Mouse (Mus musculus): ENCODE data around the gene Rad51b. TPM values are rescaled to one million over a fixed set of nuclear protein-coding genes. Genes with fewer than 3 reads are reported as not detected.
A peak's percentile ranks its signal among the peaks of the same experiment; 100 is the strongest.

The Rad51b gene
- polyA plus RNA-seq, 1 experiment from 2014 or later: 3.9 TPM

- 37% methylated on average over 7 of the region's 7 CpGs for WGBS
- H3K9ac ChIP-seq (ENCODE audit: low read depth, low read length): no peak overlapping the region
- H3K4me1 ChIP-seq (replicated peaks; ENCODE audit: insufficient read depth, low read length): peaks cover 3% of the 10 kb centered on the region; the same call in 1 of the 2 replicates
Measured at GRCm38 (mm10) chr12:79825922-79826321, 528.8 kb downstream of the Rad51b start.

DNA sequence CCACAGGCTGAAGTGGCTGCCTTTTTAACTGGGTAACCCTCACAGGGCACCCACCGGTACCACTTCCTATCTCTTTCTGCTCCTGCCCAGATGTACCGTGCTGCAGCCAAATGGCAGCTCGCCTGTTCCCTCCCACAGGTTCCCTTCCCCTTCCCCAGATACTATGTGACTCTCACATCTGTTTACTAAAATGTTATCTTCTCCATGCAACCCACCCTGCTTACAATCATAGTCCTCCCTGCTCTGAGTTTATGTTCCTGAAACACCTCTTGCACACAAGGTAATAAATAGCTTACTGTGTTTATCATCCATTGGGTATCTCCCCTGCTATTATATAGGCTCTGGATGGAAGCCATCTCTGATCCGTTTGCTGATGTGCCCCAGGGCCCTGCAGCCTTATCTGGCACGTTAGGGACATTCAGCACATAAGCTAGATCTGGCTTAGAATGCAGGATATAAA is 530.2 kb downstream of the Rad51b start:
- Histone ChIP-seq H3K9me3 (replicated peaks; ENCODE audit: low read length) (no peaks in the 10 kb centered on the region), H3K9ac (ENCODE audit: low read depth, low read length) (no peak overlapping the region), H3K27ac (no peak overlapping the region), H3K4me2 (ENCODE audit: low read length) (no peak overlapping the region), H3K4me3 (replicated peaks; ENCODE audit: low read depth, low read length) (no peak overlapping the region), H3K36me3 (ENCODE audit: insufficient read depth, low read length) (no peaks in the 10 kb centered on the region), H3K27me3 (ENCODE audit: insufficient read depth, low read length) (no peaks in the 10 kb centered on the region), H3K4me1 (replicated peaks; ENCODE audit: insufficient read depth, low read length) (peaks cover 3% of the 10 kb centered on the region; the same call in 1 of the 2 replicates)
- 51% methylated on average over 5 of the region's 5 CpGs for WGBS
- TF ChIP-seq CTCF (IDR thresholded peaks at IDR 0.05; ENCODE audit: low read depth): no peak
- no peak for ATAC-seq (replicated peaks; ENCODE audit: low FRiP score, low read depth)
- no peak for DNase-seq (ENCODE audit: low spot score)

More at GRCm38 (mm10) chr12:79825922-79826321, 528.8 kb downstream of the Rad51b start:
- no peak for TF ChIP-seq CTCF (IDR thresholded peaks at IDR 0.05; ENCODE audit: low read depth)
- no peak overlapping the region for H3K4me2 ChIP-seq (ENCODE audit: low read length)
- H3K9me3 ChIP-seq (replicated peaks; ENCODE audit: low read length): no peaks in the 10 kb centered on the region
- no peaks in the 10 kb centered on the region for H3K27me3 ChIP-seq (ENCODE audit: insufficient read depth, low read length)
- ATAC-seq (replicated peaks; ENCODE audit: low FRiP score, low read depth) (no peak), DNase-seq (ENCODE audit: low spot score) (peak; percentile 55)
- H3K27ac ChIP-seq: no peak overlapping the region
- H3K4me3 ChIP-seq (replicated peaks; ENCODE audit: low read depth, low read length): no peak overlapping the region
- no peaks in the 10 kb centered on the region for H3K36me3 ChIP-seq (ENCODE audit: insufficient read depth, low read length)

DNA sequence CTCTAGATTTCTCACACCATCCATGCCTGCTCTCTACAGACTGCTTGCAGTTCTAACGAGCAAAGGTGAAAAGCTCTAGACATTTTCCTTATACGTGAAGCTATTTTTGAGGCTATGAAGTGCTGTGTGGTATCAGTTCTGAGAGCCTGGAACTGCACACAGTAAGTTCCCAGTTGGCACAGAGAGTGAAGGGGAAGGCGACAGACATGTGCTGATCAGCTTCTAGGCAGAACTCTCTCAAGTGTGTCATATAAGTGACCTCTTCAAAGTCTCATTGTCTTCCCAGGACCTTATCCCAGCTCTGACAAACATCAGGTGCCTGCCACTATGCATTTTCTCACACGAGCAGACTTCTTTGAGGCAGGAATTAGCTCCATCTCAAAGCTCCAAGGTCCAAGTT is 530.7 kb downstream of the Rad51b start:
- Histone ChIP-seq H3K9me3 (replicated peaks; ENCODE audit: low read length) (no peaks in the 10 kb centered on the region), H3K4me2 (ENCODE audit: low read length) (no peak overlapping the region), H3K27ac (no peak overlapping the region), H3K9ac (ENCODE audit: low read depth, low read length) (no peak overlapping the region), H3K4me3 (replicated peaks; ENCODE audit: low read depth, low read length) (no peak overlapping the region), H3K36me3 (ENCODE audit: insufficient read depth, low read length) (no peaks in the 10 kb centered on the region), H3K27me3 (ENCODE audit: insufficient read depth, low read length) (no peaks in the 10 kb centered on the region), H3K4me1 (replicated peaks; ENCODE audit: insufficient read depth, low read length) (0 out of 2 replicates have a peak, but pooled peaks cover 3% of the 10 kb centered on the region)
- DNase-seq (ENCODE audit: low spot score) (no peak), ATAC-seq (replicated peaks; ENCODE audit: low FRiP score, low read depth) (no peak)
- 61% methylated on average over 4 of the region's 4 CpGs for WGBS
- no peak for TF ChIP-seq CTCF (IDR thresholded peaks at IDR 0.05; ENCODE audit: low read depth)

DNA sequence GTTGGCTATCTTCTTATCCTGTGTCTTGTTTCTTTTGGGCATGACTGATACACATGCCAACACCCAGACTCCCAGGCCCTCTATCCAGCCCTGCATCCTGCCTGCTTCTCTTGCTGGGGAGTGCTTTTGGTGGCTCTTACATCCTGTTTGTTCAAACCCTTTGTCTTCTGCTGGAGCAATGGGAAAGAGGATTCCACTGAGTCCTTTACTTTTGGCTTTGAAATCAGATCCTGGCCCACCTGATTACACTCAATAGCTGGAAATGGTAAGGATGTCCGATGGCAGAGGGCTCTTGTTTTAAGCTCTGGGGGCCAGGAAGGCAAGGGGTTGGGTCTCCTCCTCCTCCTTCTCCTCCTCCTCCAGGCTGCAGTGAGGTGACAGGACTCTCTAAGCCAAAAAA is 533.6 kb downstream of the Rad51b start:
- DNase-seq (ENCODE audit: low spot score) (no peak), ATAC-seq (replicated peaks; ENCODE audit: low FRiP score, low read depth) (no peak)
- no peak overlapping the region for H3K9ac ChIP-seq (ENCODE audit: low read depth, low read length)
- no peaks in the 10 kb centered on the region for H3K36me3 ChIP-seq (ENCODE audit: insufficient read depth, low read length)
- no peaks in the 10 kb centered on the region for H3K9me3 ChIP-seq (replicated peaks; ENCODE audit: low read length)
- H3K4me1 ChIP-seq (replicated peaks; ENCODE audit: insufficient read depth, low read length): 0 out of 2 replicates have a peak, but pooled peaks cover 3% of the 10 kb centered on the region
- H3K27me3 ChIP-seq (ENCODE audit: insufficient read depth, low read length): no peaks in the 10 kb centered on the region
- TF ChIP-seq CTCF (IDR thresholded peaks at IDR 0.05; ENCODE audit: low read depth): no peak
- no peak overlapping the region for H3K27ac ChIP-seq
- WGBS: 7% methylated on average over 1 of the region's 1 CpGs
- H3K4me2 ChIP-seq (ENCODE audit: low read length): no peak overlapping the region
- H3K4me3 ChIP-seq (replicated peaks; ENCODE audit: low read depth, low read length): no peak overlapping the region

DNA sequence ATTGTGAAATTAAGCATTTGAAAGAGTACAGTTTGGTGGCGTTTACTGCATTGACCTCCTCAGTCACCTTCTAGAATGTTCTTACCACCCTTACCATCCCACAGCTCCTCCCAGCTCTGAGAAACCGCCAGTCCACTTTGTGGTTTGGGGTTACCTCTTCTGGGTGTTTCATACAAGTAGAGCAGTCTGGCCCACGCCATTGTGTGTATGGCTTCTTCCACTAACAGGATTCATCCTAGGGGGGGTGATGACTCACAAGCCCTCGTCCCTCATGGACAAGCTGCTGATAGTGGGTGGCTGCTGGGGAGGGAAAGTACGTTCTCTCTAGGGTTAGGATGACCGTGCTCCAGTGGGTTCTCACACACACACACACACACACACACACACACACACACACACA is 535.5 kb downstream of the Rad51b start:
- Histone ChIP-seq H3K36me3 (ENCODE audit: insufficient read depth, low read length) (no peaks in the 10 kb centered on the region), H3K4me2 (ENCODE audit: low read length) (no peak overlapping the region), H3K27me3 (ENCODE audit: insufficient read depth, low read length) (no peaks in the 10 kb centered on the region), H3K9me3 (replicated peaks; ENCODE audit: low read length) (no peaks in the 10 kb centered on the region), H3K4me3 (replicated peaks; ENCODE audit: low read depth, low read length) (no peak overlapping the region), H3K27ac (no peak overlapping the region), H3K4me1 (replicated peaks; ENCODE audit: insufficient read depth, low read length) (no peaks in the 10 kb centered on the region), H3K9ac (ENCODE audit: low read depth, low read length) (no peak overlapping the region)
- no peak for TF ChIP-seq CTCF (IDR thresholded peaks at IDR 0.05; ENCODE audit: low read depth)
- WGBS: 87% methylated on average over 6 of the region's 6 CpGs
- DNase-seq (ENCODE audit: low spot score): no peak
- ATAC-seq (replicated peaks; ENCODE audit: low FRiP score, low read depth): no peak

DNA sequence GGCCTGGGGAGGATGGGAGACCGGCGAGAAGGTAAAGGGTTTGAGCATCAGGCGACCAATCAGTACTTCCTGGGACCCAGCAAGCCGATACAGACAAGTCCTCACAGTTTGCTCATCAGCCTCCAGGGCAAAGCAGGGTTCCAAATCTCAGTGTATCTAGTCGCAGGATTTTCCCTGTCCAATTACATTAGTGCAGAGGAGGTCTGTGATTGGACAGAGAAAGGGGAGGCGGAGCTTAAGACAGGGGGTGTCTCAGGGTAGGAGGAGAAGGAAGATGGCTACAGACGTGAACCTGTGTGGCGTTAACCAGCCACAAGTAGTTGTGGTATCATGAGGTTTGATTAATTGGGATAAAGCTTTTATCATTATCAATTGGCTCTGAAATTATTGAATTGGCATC is 538.4 kb downstream of the Rad51b start:
- no peak overlapping the region for H3K9ac ChIP-seq (ENCODE audit: low read depth, low read length)
- no peak for TF ChIP-seq CTCF (IDR thresholded peaks at IDR 0.05; ENCODE audit: low read depth)
- 94% methylated on average over 8 of the region's 8 CpGs for WGBS
- no peaks in the 10 kb centered on the region for H3K9me3 ChIP-seq (replicated peaks; ENCODE audit: low read length)
- DNase-seq (ENCODE audit: low spot score) (no peak), ATAC-seq (replicated peaks; ENCODE audit: low FRiP score, low read depth) (no peak)
- H3K27me3 ChIP-seq (ENCODE audit: insufficient read depth, low read length): no peaks in the 10 kb centered on the region
- H3K27ac ChIP-seq: no peak overlapping the region
- H3K4me2 ChIP-seq (ENCODE audit: low read length): no peak overlapping the region
- H3K4me3 ChIP-seq (replicated peaks; ENCODE audit: low read depth, low read length): no peak overlapping the region
- no peaks in the 10 kb centered on the region for H3K36me3 ChIP-seq (ENCODE audit: insufficient read depth, low read length)
- peaks cover 12% of the 10 kb centered on the region; the same call in 1 of the 2 replicates for H3K4me1 ChIP-seq (replicated peaks; ENCODE audit: insufficient read depth, low read length)

Data from kidney, postnatal 0 days (tissue).